17 mouse cellular contexts compared by ENCODE assay signal in the genomic region with DNA sequence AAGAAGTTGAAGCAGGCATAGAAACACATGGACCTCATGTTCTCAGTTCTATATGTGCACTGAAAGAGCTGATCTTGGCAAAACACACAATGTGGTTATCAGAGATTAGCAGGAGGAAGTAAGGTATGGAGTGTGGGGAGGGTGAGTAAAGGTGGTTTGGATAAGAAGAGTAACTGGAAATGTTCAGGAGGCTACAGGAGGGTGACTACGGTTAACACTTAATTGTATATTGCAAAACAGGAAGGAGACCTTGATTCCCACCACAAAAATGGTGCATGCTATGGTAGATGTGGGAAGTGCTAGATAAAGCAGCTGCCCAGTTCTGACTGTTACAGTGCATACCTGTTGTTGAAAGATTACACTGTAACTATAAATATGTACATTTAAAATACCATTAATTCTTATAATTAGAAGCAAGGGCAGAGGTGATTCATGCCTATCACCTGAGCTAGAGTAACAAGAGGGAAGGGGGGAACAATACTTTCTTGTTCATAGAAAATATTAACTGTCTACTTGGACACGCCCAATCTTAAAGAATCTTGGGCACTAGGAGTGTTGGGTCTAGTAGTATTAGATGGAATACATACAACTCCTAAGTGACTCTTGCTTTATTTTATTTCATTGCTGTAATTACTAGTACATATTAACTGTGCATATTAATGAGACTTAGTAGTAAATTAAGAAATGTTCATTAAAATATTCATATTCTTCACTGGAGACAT. TPM values are rescaled to one million over a fixed set of nuclear protein-coding genes. Genes with fewer than 3 reads are reported as not detected.
A peak's percentile ranks its signal among the peaks of the same experiment; 100 is the strongest.
DNase-seq lines count a peak whose midpoint lies in the region; ATAC-seq and TF ChIP-seq lines count a peak whose summit lies in the region.
"Had no signal": no experiment of that assay in that cellular context is flagged by ENCODE, and none has a peak within 500 bp of the region (broad histone marks: within the 10 kb centered on the region; RNA-seq: fewer than 3 reads in every experiment).

No protein-coding gene starts in this region.

- no peak for TF ChIP-seq CTCF in G1E (IDR thresholded peaks at IDR 0.05; ENCODE audit: low read depth, low read length)
- TF ChIP-seq CTCF in intestine, postnatal 0 days (IDR thresholded peaks at IDR 0.05; ENCODE audit: low read depth), result no peak

- H3K4me2 ChIP-seq in intestine, postnatal 0 days (replicated peaks; ENCODE audit: low read depth), result no peak overlapping the region
- H3K4me2 ChIP-seq: embryonic facial prominence, embryonic 13.5 days; forebrain, embryonic 13.5 days; hindbrain, embryonic 15.5 days; limb, embryonic 12.5 days; neural tube, embryonic 12.5 days had no signal

- WGBS in intestine, postnatal 0 days, result 62% methylated on average over 2 of the region's 2 CpGs

- no peak overlapping the region for H3K4me3 ChIP-seq in G1E (ENCODE audit: low read depth, low read length)
- no peak overlapping the region for H3K4me3 ChIP-seq in intestine, postnatal 0 days (ENCODE audit: low read depth, low read length)
- H3K4me3 ChIP-seq: embryonic facial prominence, embryonic 13.5 days; forebrain, embryonic 13.5 days; hindbrain, embryonic 15.5 days; limb, embryonic 12.5 days; neural tube, embryonic 12.5 days had no signal

- no peaks in the 10 kb centered on the region for H3K9me3 ChIP-seq in G1E (replicated peaks)
- H3K9me3 ChIP-seq in intestine, postnatal 0 days (ENCODE audit: control insufficient read depth), result no peaks in the 10 kb centered on the region
- H3K9me3 ChIP-seq: embryonic facial prominence, embryonic 13.5 days; forebrain, embryonic 13.5 days; hindbrain, embryonic 15.5 days; limb, embryonic 12.5 days; neural tube, embryonic 12.5 days had no signal

- peaks cover 54% of the 10 kb centered on the region for H3K4me1 ChIP-seq in G1E (ENCODE audit: insufficient read depth, low read depth, low read length)
- no peaks in the 10 kb centered on the region for H3K4me1 ChIP-seq in intestine, postnatal 0 days (replicated peaks; ENCODE audit: control insufficient read depth, insufficient read depth, low read length)
- H3K4me1 ChIP-seq: embryonic facial prominence, embryonic 13.5 days; forebrain, embryonic 13.5 days; hindbrain, embryonic 15.5 days; limb, embryonic 12.5 days; neural tube, embryonic 12.5 days had no signal

- no peak overlapping the region for H3K27ac ChIP-seq in intestine, postnatal 0 days (ENCODE audit: low read depth, low read length)
- H3K27ac ChIP-seq: embryonic facial prominence, embryonic 13.5 days; forebrain, embryonic 13.5 days; hindbrain, embryonic 15.5 days; limb, embryonic 12.5 days; neural tube, embryonic 12.5 days had no signal

- peak; percentile 62 for DNase-seq in G1E (ENCODE audit: low spot score)
- peak; percentile 81 for DNase-seq in c-Kit-positive CD71-positive TER-119-positive erythroid progenitor cells, embryonic 14.5 days (ENCODE audit: low spot score)
- no peak for DNase-seq in layer of hippocampus, adult 18-20 months (ENCODE audit: low spot score in 2 of 2)
- no peak for DNase-seq in B cell, adult 2 months
- no peak for DNase-seq in embryo, embryonic 10 days (ENCODE audit: low spot score)
- no peak for DNase-seq in cerebellum, postnatal 25 days
- DNase-seq: adrenal gland, postnatal 10 days; cerebellum, postnatal 36 days; heart, adult 18-20 months; kidney, adult 8-10 months had no signal

- peak; percentile 99 for ATAC-seq in G1E (ENCODE audit: extremely low read depth, insufficient number of reproducible peaks, low FRiP score, poor library complexity, severe bottlenecking)
- ATAC-seq in intestine, postnatal 0 days, result 0 out of 2 replicates have a peak, but pooled peaks have one; percentile 31
- ATAC-seq in megakaryocyte, adult 5-6 weeks (ENCODE audit: poor library complexity, severe bottlenecking), result peak; percentile 66
- ATAC-seq: forebrain, embryonic 13.5 days had no signal

- no peak overlapping the region for H3K9ac ChIP-seq in intestine, postnatal 0 days (ENCODE audit: low read depth, low read length)
- H3K9ac ChIP-seq: embryonic facial prominence, embryonic 13.5 days; forebrain, embryonic 13.5 days; hindbrain, embryonic 15.5 days; limb, embryonic 12.5 days; neural tube, embryonic 12.5 days had no signal

- H3K27me3 ChIP-seq in G1E (ENCODE audit: insufficient read depth, low read length), result no peaks in the 10 kb centered on the region
- no peaks in the 10 kb centered on the region for H3K27me3 ChIP-seq in intestine, postnatal 0 days (replicated peaks; ENCODE audit: control insufficient read depth, insufficient read depth, low read length)
- H3K27me3 ChIP-seq: embryonic facial prominence, embryonic 13.5 days; forebrain, embryonic 13.5 days; hindbrain, embryonic 15.5 days; limb, embryonic 12.5 days; neural tube, embryonic 12.5 days had no signal

- peaks cover 65% of the 10 kb centered on the region for H3K36me3 ChIP-seq in G1E (replicated peaks)
- H3K36me3 ChIP-seq in intestine, postnatal 0 days (ENCODE audit: control insufficient read depth, insufficient read depth), result peaks cover 31% of the 10 kb centered on the region

RNA-seq across cellular contexts. Expression of a gene that starts 15.6 kb away (rescaled TPM):
- 43.8 and 48.6 TPM in 2 replicates for total RNA-seq in G1E (2014; fragmentation: Nextera tagmentation)
- 37.9 and 52.2 TPM in 2 replicates for total RNA-seq in G1E (2017)
- 2.8 and 3.5 TPM in 2 replicates for polyA plus RNA-seq in G1E (2012)
- 43.6 and 44.8 TPM in 2 replicates for polyA plus RNA-seq in intestine, postnatal 0 days (2015; fragmentation: Nextera tagmentation; extraction: Ambion mirVana)
- 32.1 and 37.5 TPM in 2 replicates for total RNA-seq in megakaryocyte, adult 5-6 weeks (2015)
- 7.5 and 12.2 TPM in 2 replicates for total RNA-seq in megakaryocyte, adult 5-6 weeks (2017)
- total RNA-seq in layer of hippocampus, adult 18-20 months (2021), result 10 to 100 TPM; 18.8 to 22.8 TPM

RNA-seq across cellular contexts. Expression of a gene that starts 15.7 kb away (rescaled TPM):
- 43.3 and 44.0 TPM in 2 replicates for total RNA-seq in G1E (2014; fragmentation: Nextera tagmentation)
- 35.7 and 43.5 TPM in 2 replicates for total RNA-seq in G1E (2017)
- polyA plus RNA-seq in G1E (2012), result 5.4 and 5.8 TPM in 2 replicates
- 2.3 and 3.0 TPM in 2 replicates for polyA plus RNA-seq in intestine, postnatal 0 days (2015; fragmentation: Nextera tagmentation; extraction: Ambion mirVana)
- total RNA-seq in megakaryocyte, adult 5-6 weeks (2015), result 4.3 and 6.5 TPM in 2 replicates
- total RNA-seq in megakaryocyte, adult 5-6 weeks (2017), result 9.3 and 14.6 TPM in 2 replicates
- total RNA-seq in layer of hippocampus, adult 18-20 months (2021), result 10 to 100 TPM in 1 of 2 experiments, 1 to 10 TPM in 1; 9.1 to 12.1 TPM

RNA-seq across cellular contexts. Expression of a gene that starts 58.6 kb away (rescaled TPM):
- total RNA-seq in G1E (2014; fragmentation: Nextera tagmentation) (90.5 and 90.8 TPM in 2 replicates), G1E (2017) (63.7 and 69.7 TPM in 2 replicates)
- polyA plus RNA-seq in G1E (2012), result 15.7 and 16.7 TPM in 2 replicates
- 3.7 and 4.3 TPM in 2 replicates for polyA plus RNA-seq in intestine, postnatal 0 days (2015; fragmentation: Nextera tagmentation; extraction: Ambion mirVana)
- 27.6 and 31.7 TPM in 2 replicates for total RNA-seq in megakaryocyte, adult 5-6 weeks (2015)
- 42.2 and 52.9 TPM in 2 replicates for total RNA-seq in megakaryocyte, adult 5-6 weeks (2017)
- total RNA-seq in layer of hippocampus, adult 18-20 months (2021), result 10 to 100 TPM; 20.3 to 21.4 TPM

Comparison
In these comparisons a context has a peak if more than half of its experiments do, and no peak if none do; other contexts are left out.
1. ATAC-seq: peak in every context shown above with its lines; median percentile 99 in G1E; 66 in megakaryocyte, adult 5-6 weeks; 31 in intestine, postnatal 0 days.
2. DNase-seq: peak in G1E (single experiment) and c-Kit-positive CD71-positive TER-119-positive erythroid progenitor cells, embryonic 14.5 days (single experiment); none in layer of hippocampus, adult 18-20 months (0 of 2), B cell, adult 2 months (0 of 2), embryo, embryonic 10 days (single experiment) and cerebellum, postnatal 25 days (0 of 2).